19 mouse cellular contexts compared by ENCODE assay signal in the genomic region with DNA sequence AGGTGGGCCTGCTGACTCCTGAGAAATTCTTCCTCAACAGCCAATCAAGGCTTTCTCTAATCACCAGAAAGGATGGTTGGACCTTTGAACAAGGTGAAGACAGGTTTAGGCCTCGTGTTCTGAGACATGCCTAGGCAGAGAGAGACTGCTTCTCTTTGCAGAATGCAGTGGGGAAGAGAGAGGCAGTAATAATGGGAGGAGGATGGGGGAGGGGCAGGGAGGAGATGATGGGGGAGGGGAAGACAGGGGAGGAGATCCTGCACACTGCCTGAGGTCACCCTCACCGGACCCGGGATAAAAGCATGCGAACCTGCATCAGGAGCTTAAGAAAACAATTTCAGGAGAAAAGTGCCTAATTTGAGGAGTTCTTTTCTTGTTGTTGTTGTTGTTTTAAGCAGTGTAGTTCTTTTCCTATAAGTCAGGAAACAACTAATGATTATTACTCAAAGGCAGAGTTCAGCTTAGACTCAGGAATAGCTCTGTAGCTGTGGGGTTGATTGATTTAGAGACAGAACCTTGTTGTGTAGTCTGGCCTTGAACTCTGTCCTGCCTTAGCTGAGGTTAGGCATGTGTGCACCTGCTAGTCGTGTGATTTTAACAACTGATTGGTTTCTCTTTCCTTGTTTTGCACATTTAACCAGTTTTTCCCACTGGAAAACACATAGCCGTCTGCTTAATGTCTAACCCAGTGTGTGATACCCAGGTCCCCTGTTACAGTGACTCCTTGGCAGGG. TPM values are rescaled to one million over a fixed set of nuclear protein-coding genes. Genes with fewer than 3 reads are reported as not detected.
DNase-seq lines count a peak whose midpoint lies in the region; ATAC-seq lines count a peak whose summit lies in the region.
"Had no signal": no experiment of that assay in that cellular context is flagged by ENCODE, and none has a peak within 500 bp of the region (broad histone marks: within the 10 kb centered on the region; RNA-seq: fewer than 3 reads in every experiment).

No protein-coding gene starts in this region.

- H3K4me1 ChIP-seq in heart, embryonic 10.5 days, result peaks cover 56% of the 10 kb centered on the region
- peaks cover 37% of the 10 kb centered on the region for H3K4me1 ChIP-seq in kidney, embryonic 15.5 days
- H3K4me1 ChIP-seq in intestine, embryonic 15.5 days (replicated peaks), result peaks cover 18% of the 10 kb centered on the region
- H3K4me1 ChIP-seq: forebrain, embryonic 15.5 days had no signal

- no peak overlapping the region for H3K4me2 ChIP-seq in kidney, embryonic 15.5 days
- H3K4me2 ChIP-seq in intestine, embryonic 15.5 days (replicated peaks), result no peak overlapping the region
- H3K4me2 ChIP-seq: embryonic facial prominence, embryonic 15.5 days; forebrain, embryonic 15.5 days; hindbrain, embryonic 15.5 days had no signal

- ATAC-seq in kidney, embryonic 15.5 days (replicated peaks; ENCODE audit: low FRiP score), result no peak
- peak; percentile 44 for ATAC-seq in intestine, embryonic 15.5 days
- ATAC-seq: forebrain, embryonic 15.5 days had no signal

- 0 out of 2 replicates have a peak overlapping the region, but pooled peaks have one; percentile 30 for H3K27ac ChIP-seq in heart, embryonic 10.5 days
- H3K27ac ChIP-seq in kidney, embryonic 15.5 days, result peak overlapping the region; percentile 76
- H3K27ac ChIP-seq in intestine, embryonic 15.5 days, result 0 out of 2 replicates have a peak overlapping the region, but pooled peaks have one; percentile 29
- H3K27ac ChIP-seq: embryonic facial prominence, embryonic 15.5 days; forebrain, embryonic 15.5 days; hindbrain, embryonic 15.5 days; liver, embryonic 14.5 days; macrophage had no signal

- H3K27me3 ChIP-seq in heart, embryonic 10.5 days (ENCODE audit: insufficient read depth, poor library complexity, severe bottlenecking), result no peaks in the 10 kb centered on the region
- no peaks in the 10 kb centered on the region for H3K27me3 ChIP-seq in kidney, embryonic 15.5 days
- H3K27me3 ChIP-seq in intestine, embryonic 15.5 days (replicated peaks), result no peaks in the 10 kb centered on the region
- H3K27me3 ChIP-seq: embryonic facial prominence, embryonic 15.5 days; forebrain, embryonic 15.5 days; hindbrain, embryonic 15.5 days had no signal

- H3K9me3 ChIP-seq in heart, embryonic 10.5 days, result no peaks in the 10 kb centered on the region
- H3K9me3 ChIP-seq in kidney, embryonic 15.5 days (replicated peaks), result no peaks in the 10 kb centered on the region
- H3K9me3 ChIP-seq in intestine, embryonic 15.5 days, result no peaks in the 10 kb centered on the region
- H3K9me3 ChIP-seq: embryonic facial prominence, embryonic 15.5 days; forebrain, embryonic 15.5 days; hindbrain, embryonic 15.5 days had no signal

- H3K4me3 ChIP-seq in heart, embryonic 10.5 days, result no peak overlapping the region
- H3K4me3 ChIP-seq in kidney, embryonic 15.5 days (replicated peaks), result no peak overlapping the region
- no peak overlapping the region for H3K4me3 ChIP-seq in intestine, embryonic 15.5 days (replicated peaks)
- H3K4me3 ChIP-seq: embryonic facial prominence, embryonic 15.5 days; forebrain, embryonic 15.5 days; hindbrain, embryonic 15.5 days had no signal

- WGBS in heart, embryonic 10.5 days, result 43% methylated on average over 6 of the region's 6 CpGs
- 25% methylated on average over 6 of the region's 6 CpGs for WGBS in kidney, embryonic 15.5 days
- 41% methylated on average over 6 of the region's 6 CpGs for WGBS in intestine, embryonic 15.5 days

- no peak for DNase-seq in heart, embryonic 10.5 days (ENCODE audit: low spot score)
- no peak for DNase-seq in heart, postnatal 36 days
- DNase-seq in kidney, postnatal 36 days, result no peak
- peak; percentile 33 for DNase-seq in ES-CJ7 (ENCODE audit: low read depth, low spot score)
- DNase-seq in urinary bladder, adult 18-20 months (ENCODE audit: low spot score in 2 of 2), result no peak
- no peak for DNase-seq in c-Kit-positive CD71-positive TER-119-positive erythroid progenitor cells, embryonic 14.5 days (ENCODE audit: low spot score)
- DNase-seq: adrenal gland, postnatal 36 days; B cell, adult 2 months; gastrocnemius, postnatal 10 days; midbrain, embryonic 14.5 days had no signal

- H3K36me3 ChIP-seq in heart, embryonic 10.5 days, result peaks cover 38% of the 10 kb centered on the region
- H3K36me3 ChIP-seq in kidney, embryonic 15.5 days, result no peaks in the 10 kb centered on the region; the same call in 1 of the 2 replicates
- no peaks in the 10 kb centered on the region for H3K36me3 ChIP-seq in intestine, embryonic 15.5 days
- H3K36me3 ChIP-seq: embryonic facial prominence, embryonic 15.5 days; forebrain, embryonic 15.5 days had no signal

- intact Hi-C loops in heart, postnatal 36 days (cut with DNase I), result loop anchor here (2.0 kb wide), 1 partner anchor 28 kb away; no protein-coding TSS in a partner anchor

- no peak overlapping the region for H3K9ac ChIP-seq in kidney, embryonic 15.5 days
- H3K9ac ChIP-seq in intestine, embryonic 15.5 days, result no peak overlapping the region
- H3K9ac ChIP-seq: embryonic facial prominence, embryonic 15.5 days; forebrain, embryonic 15.5 days; hindbrain, embryonic 15.5 days; liver, embryonic 14.5 days had no signal

RNA-seq across cellular contexts. Expression of a gene that starts 30.0 kb away (rescaled TPM):
- polyA plus RNA-seq in heart, embryonic 10.5 days (2016; fragmentation: Nextera tagmentation; extraction: Ambion mirVana), result 24.2 and 31.6 TPM in 2 replicates
- total RNA-seq in heart, postnatal 36 days (2021), result 10 to 100 TPM; 22.6 to 23.2 TPM
- polyA plus RNA-seq in kidney, embryonic 15.5 days (2015; fragmentation: Nextera tagmentation; extraction: Ambion mirVana), result 14.5 and 17.3 TPM in 2 replicates
- 15.4 and 15.9 TPM in 2 replicates for polyA plus RNA-seq in intestine, embryonic 15.5 days (2015; fragmentation: Nextera tagmentation; extraction: Ambion mirVana)
- total RNA-seq: common myeloid progenitor, adult 5-6 weeks had no signal

RNA-seq across cellular contexts. Expression of a gene that starts 54.6 kb away (rescaled TPM):
- 0.52 and 1.1 TPM in 2 replicates for polyA plus RNA-seq in heart, embryonic 10.5 days (2016; fragmentation: Nextera tagmentation; extraction: Ambion mirVana)
- total RNA-seq in heart, postnatal 36 days (2021), result not detected
- 0.67 and 1.2 TPM in 2 replicates for polyA plus RNA-seq in kidney, embryonic 15.5 days (2015; fragmentation: Nextera tagmentation; extraction: Ambion mirVana)
- 0.49 and 0.62 TPM in 2 replicates for polyA plus RNA-seq in intestine, embryonic 15.5 days (2015; fragmentation: Nextera tagmentation; extraction: Ambion mirVana)
- total RNA-seq: common myeloid progenitor, adult 5-6 weeks; MEL had no signal
- polyA plus RNA-seq: macrophage had no signal

RNA-seq across cellular contexts. Expression of a gene that starts 58.2 kb away (rescaled TPM):
- polyA plus RNA-seq in heart, embryonic 10.5 days (2016; fragmentation: Nextera tagmentation; extraction: Ambion mirVana), result 1,580 and 1,787 TPM in 2 replicates
- 100 to 1,000 TPM; 241 to 339 TPM for total RNA-seq in heart, postnatal 36 days (2021)
- polyA plus RNA-seq in kidney, embryonic 15.5 days (2015; fragmentation: Nextera tagmentation; extraction: Ambion mirVana), result 1,575 and 1,603 TPM in 2 replicates
- polyA plus RNA-seq in intestine, embryonic 15.5 days (2015; fragmentation: Nextera tagmentation; extraction: Ambion mirVana), result 1,021 and 1,056 TPM in 2 replicates
- total RNA-seq: MEL had no signal
